Mouse (Mus musculus) E14TG2a.4 (cell line): ENCODE measurements around the gene Jmjd1c.

Experiments used
- H3K27me3 ChIP-seq: 2 replicates; pipeline ENCODE4 v1.6.1; 2014; ENCODE audit warnings: low read length, control low read depth; ENCODE audit not compliant: insufficient read depth
- H3K36me3 ChIP-seq: 2 replicates; pipeline ENCODE4 v1.6.1; 2014; ENCODE audit warnings: low read length, control low read depth; ENCODE audit not compliant: insufficient read depth
- H3K4me1 ChIP-seq: replicated peaks from 2 replicates; pipeline ENCODE4 v1.6.1; 2014; ENCODE audit warnings: low read depth, low read length, control low read depth
- H3K4me3 ChIP-seq: replicated peaks from 2 replicates; pipeline ENCODE4 v1.5.1; 2014; ENCODE audit warnings: mild to moderate bottlenecking, low read length
- H3K9me3 ChIP-seq: 2 replicates; pipeline ENCODE4 v1.6.1; 2014; ENCODE audit warnings: low read length, control low read depth
- CTCF ChIP-seq: conservative IDR thresholded peaks from 2 replicates; pipeline ENCODE4 v1.5.1; 2014; ENCODE audit warnings: low read length
- NANOG ChIP-seq: IDR thresholded peaks from 2 replicates; pipeline ENCODE4 v1.6.1; 2014; ENCODE audit warnings: borderline replicate concordance, low read length, mixed read lengths
- POU5F1 ChIP-seq: IDR thresholded peaks from 2 replicates; pipeline ENCODE4 v1.6.1; 2014; ENCODE audit warnings: low read length, borderline replicate concordance

The Jmjd1c gene

DNA sequence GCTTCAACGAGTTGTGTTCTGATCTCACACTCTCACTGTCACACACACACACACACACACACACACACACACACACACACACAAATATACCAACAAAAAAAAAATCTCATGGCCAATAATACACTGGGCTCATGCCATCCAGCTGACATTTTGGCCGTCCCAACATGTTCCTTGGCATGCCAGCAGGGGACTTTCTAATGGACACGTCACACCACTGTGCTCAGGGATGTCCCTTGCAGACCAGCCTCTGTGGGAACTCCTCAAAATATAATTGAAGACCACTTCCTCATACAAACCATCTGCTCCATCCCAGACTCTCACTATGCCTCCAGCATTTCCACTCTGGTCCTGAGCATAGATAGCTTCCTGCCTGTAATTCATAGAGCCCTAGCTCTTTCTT, 29.5 kb upstream of the Jmjd1c start:
- TF ChIP-seq NANOG (no peak), CTCF (no peak), POU5F1 (no peak)
- no peaks in the 10 kb centered on the region for H3K27me3 ChIP-seq

DNA sequence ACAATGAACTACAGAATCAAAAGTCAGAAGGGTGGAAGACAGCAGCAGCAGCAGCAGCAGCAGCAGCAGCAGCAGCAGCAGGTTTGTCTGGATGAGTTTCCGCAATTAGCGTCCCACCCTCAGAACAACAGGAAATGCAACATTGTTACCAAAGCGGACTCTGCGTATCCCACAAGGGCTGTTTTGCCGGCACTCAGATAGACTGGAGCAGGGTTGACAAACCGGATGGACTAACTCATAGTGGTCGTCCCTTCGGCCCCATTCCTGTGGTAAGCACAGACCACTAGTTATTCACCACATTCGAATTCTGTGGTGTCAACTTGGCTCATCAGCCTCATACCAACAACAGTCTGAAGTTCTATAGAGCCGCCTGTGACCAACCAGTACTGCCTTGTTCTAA, 26.9 kb upstream of the Jmjd1c start:
- TF ChIP-seq POU5F1 (no peak), NANOG (no peak), CTCF (no peak)
- Histone ChIP-seq H3K27me3 (no peaks in the 10 kb centered on the region), H3K4me3 (no peak overlapping the region), H3K9me3 (no peaks in the 10 kb centered on the region), H3K36me3 (no peaks in the 10 kb centered on the region), H3K4me1 (peaks cover 60% of the 10 kb centered on the region)

More for the DNA sequence above, 29.5 kb upstream of the Jmjd1c start:
- no peaks in the 10 kb centered on the region; the same call in 1 of the 2 replicates for H3K36me3 ChIP-seq
- H3K4me3 ChIP-seq = no peak overlapping the region
- no peaks in the 10 kb centered on the region for H3K9me3 ChIP-seq
- H3K4me1 ChIP-seq = peaks cover 71% of the 10 kb centered on the region

DNA sequence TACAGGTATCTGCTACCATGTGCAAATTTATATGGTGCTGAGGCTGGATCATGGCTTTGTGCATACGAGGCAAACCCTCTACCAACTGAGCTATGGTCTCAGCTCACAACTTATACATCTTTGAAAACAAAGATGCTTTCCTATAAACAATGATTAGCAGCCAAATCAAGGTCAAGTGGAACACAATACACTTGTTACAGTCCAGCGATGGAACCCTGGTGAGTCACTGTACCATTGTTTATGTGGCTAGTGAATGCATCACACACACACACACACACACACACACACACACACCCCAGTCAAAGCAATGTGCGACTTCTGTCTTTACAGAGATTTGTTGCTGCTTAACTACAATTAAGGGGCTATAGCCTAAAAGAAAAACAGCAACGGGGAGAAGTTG, 24.5 kb upstream of the Jmjd1c start:
- no peaks in the 10 kb centered on the region for H3K36me3 ChIP-seq
- no peak overlapping the region for H3K4me3 ChIP-seq
- no peaks in the 10 kb centered on the region for H3K9me3 ChIP-seq
- no peak for TF ChIP-seq POU5F1
- no peak for TF ChIP-seq NANOG
- no peaks in the 10 kb centered on the region for H3K27me3 ChIP-seq
- peaks cover 57% of the 10 kb centered on the region for H3K4me1 ChIP-seq

DNA sequence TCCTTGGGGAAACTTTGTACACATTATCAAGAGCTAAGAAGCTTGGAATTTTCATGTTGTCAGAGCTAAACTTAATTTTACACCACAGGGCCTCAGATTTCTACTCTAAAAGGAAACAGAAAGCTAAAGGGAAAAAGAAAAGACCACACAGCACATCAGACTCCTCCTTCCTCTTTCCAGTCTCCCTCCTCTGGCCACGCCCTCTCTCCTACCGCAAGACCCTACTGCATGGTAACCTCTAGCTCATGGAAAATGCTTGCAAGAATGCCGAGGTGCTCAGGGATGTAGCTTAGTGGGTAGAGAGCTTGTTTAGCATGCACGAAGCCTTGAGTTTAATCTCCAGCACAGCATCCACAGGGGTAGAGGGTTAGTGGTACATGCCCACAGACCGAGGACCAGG, 24.0 kb upstream of the Jmjd1c start:
- H3K36me3 ChIP-seq = no peaks in the 10 kb centered on the region
- peaks cover 60% of the 10 kb centered on the region for H3K4me1 ChIP-seq
- no peak overlapping the region for H3K4me3 ChIP-seq
- H3K27me3 ChIP-seq = no peaks in the 10 kb centered on the region
- TF ChIP-seq NANOG = no peak
- TF ChIP-seq CTCF = no peak
- no peak for TF ChIP-seq POU5F1
- H3K9me3 ChIP-seq = no peaks in the 10 kb centered on the region

DNA sequence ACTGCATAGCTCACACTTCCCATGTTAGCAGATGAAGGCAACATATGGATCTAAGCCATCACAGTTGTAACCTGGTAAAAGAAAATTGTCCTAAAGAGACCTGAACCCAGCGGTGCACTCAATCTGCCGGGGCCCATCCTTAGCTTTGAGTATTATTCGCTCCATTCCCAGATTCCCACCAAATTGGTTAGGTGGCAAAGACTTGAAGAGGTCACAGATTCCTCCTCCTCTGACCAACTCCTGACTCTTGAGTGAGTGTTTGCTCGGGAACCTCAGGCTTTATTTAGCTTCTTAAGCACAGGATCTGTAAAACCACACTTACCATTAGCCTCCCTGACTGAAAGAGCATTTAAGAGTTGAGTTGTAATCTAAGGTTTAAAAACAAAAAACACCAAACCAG, 23.3 kb upstream of the Jmjd1c start:
- H3K4me1 ChIP-seq = peaks cover 65% of the 10 kb centered on the region
- no peaks in the 10 kb centered on the region for H3K9me3 ChIP-seq
- no peaks in the 10 kb centered on the region for H3K36me3 ChIP-seq
- H3K27me3 ChIP-seq = no peaks in the 10 kb centered on the region
- no peak for TF ChIP-seq POU5F1
- no peak for TF ChIP-seq CTCF
- TF ChIP-seq NANOG = no peak
- H3K4me3 ChIP-seq = no peak overlapping the region

DNA sequence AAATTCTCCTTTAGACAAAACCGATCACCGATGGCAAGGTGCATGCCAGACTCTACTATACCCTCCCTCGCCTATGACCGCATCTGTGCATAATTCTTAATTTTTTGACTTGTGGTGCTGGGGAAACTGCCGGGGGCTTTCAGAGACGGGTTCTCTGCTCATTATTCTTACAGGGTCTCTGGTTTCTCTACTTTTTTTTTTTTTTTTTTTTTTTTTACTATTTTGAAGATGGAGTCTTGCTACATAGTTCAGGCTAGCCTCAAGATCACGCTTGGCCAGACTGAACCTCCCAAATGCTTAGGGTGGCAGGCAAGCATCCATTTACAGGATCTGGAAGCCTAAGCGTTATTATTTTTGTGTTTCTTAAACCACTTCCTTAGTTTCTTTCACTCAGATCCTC, 22.3 kb upstream of the Jmjd1c start:
- no peak overlapping the region for H3K4me3 ChIP-seq
- H3K9me3 ChIP-seq = no peaks in the 10 kb centered on the region
- no peaks in the 10 kb centered on the region for H3K27me3 ChIP-seq
- TF ChIP-seq NANOG = no peak
- no peaks in the 10 kb centered on the region for H3K36me3 ChIP-seq
- peaks cover 67% of the 10 kb centered on the region for H3K4me1 ChIP-seq

DNA sequence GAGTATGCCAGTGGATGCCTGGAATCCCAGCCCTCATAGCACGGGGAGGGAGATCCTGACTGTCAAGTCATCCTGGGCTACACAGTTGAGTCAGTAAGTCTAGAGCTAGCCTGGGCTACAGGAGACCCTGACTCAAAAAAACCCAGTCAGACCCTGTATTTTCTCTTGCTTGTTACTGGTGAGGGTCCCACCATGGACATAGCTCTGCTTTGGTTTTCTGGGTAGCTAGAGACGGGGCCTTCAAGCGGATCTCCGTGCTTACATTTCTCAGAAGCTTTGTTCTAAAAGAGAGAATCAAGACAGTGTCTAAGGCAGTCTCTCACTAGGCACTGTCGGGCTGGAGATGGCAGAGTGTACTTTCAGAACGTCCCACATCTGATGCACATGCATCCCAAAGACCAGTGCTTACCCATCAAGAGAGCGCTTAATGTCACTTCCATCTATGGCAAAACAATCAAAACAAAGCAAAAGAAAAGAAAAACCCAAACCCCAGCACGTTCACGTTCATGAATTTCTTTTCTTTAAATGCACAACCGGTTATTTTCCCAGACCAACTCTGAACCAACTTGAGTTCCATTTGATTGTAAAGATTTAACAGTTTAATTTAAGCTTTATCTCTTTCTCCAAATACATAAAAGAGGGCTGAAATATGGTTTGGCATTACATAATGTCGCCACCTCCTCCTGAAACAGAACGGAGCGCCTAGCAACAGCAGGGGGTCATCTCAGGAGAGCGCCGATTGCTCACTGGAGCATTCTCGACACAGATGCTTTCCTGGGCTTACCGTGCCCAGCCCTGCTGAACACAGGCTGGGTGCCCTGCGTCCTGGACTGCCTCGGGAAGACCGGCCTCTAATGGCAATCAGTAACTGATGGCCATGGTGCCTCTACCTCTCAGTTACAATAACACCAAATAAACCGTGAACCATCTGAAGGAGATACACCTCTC, 19.7 kb upstream of the Jmjd1c start:
- Histone ChIP-seq H3K9me3 (no peaks in the 10 kb centered on the region), H3K36me3 (no peaks in the 10 kb centered on the region), H3K27me3 (no peaks in the 10 kb centered on the region), H3K4me3 (no peak overlapping the region), H3K4me1 (peaks cover 65% of the 10 kb centered on the region)
- TF ChIP-seq NANOG (no peak), CTCF (no peak), POU5F1 (no peak)

DNA sequence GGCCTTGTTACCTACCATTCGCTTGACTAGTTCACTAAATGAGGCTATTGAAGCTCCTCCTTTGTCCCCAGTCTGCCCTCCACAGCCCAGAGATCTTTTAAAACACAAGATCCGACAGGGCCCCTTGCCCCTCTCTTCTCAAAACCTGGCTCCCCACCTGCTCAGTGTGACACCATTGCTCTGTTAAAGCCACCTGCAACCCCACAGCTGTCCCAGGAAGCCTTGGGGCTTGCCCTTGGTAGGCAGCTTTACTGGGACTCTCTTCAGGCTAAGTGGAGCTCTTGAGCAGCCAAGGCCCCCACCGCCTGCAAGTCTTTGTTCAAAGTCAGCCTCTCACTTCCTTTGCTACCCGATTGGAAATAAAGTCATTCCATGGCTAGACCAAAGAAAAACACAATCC, 16.9 kb upstream of the Jmjd1c start:
- H3K27me3 ChIP-seq = no peaks in the 10 kb centered on the region
- peaks cover 75% of the 10 kb centered on the region for H3K4me1 ChIP-seq
- H3K36me3 ChIP-seq = no peaks in the 10 kb centered on the region
- H3K9me3 ChIP-seq = no peaks in the 10 kb centered on the region
- no peak overlapping the region for H3K4me3 ChIP-seq
- no peak for TF ChIP-seq CTCF
- TF ChIP-seq POU5F1 = no peak
- no peak for TF ChIP-seq NANOG
